Mouse (Mus musculus) midbrain, embryonic 14.5 days (tissue): ENCODE results near the gene Tnip1. TPM values are rescaled to one million over a fixed set of nuclear protein-coding genes. Genes with fewer than 3 reads are reported as not detected.

Source experiments
- ATAC-seq: fragments of 200-750 bp; cut with Nextera tagmentation; 2 replicates; pipeline ENCODE4 v1.8.0; 2017; ENCODE audit warnings: moderate number of reproducible peaks, moderate library complexity; ENCODE audit not compliant: low FRiP score, low TSS enrichment
- DNase-seq: peaks from one replicate; pipeline ENCODE4 v3.0.0-alpha.2; 2015
- H3K27ac ChIP-seq: fragments of 300-500 bp; sonication (generic); replicated peaks from 2 replicates; pipeline ENCODE4 v1.5.1; 2014; ENCODE audit warnings: mild to moderate bottlenecking, low read depth, low read length, moderate library complexity
- H3K27me3 ChIP-seq: fragments of 300-500 bp; sonication (generic); 2 replicates; pipeline ENCODE4 v1.6.1; 2014; ENCODE audit warnings: low read length, control low read depth, mixed read lengths; ENCODE audit not compliant: control insufficient read depth, insufficient read depth
- H3K36me3 ChIP-seq: fragments of 300-500 bp; sonication (generic); 2 replicates; pipeline ENCODE4 v1.6.1; 2014; ENCODE audit warnings: low read length, control low read depth; ENCODE audit not compliant: control insufficient read depth, insufficient read depth
- H3K4me1 ChIP-seq: fragments of 300-500 bp; sonication (generic); 2 replicates; pipeline ENCODE4 v1.6.1; 2014; ENCODE audit warnings: mild to moderate bottlenecking, antibody characterized with exemption, low read length, control low read depth; ENCODE audit not compliant: control insufficient read depth, insufficient read depth
- H3K4me2 ChIP-seq: fragments of 300-500 bp; sonication (generic); 2 replicates; pipeline ENCODE4 v1.6.1; 2014; ENCODE audit warnings: mild to moderate bottlenecking, low read length, moderate library complexity
- H3K4me3 ChIP-seq: fragments of 300-500 bp; sonication (generic); replicated peaks from 2 replicates; pipeline ENCODE4 v1.5.1; 2014; ENCODE audit warnings: low read depth, low read length
- H3K9ac ChIP-seq: fragments of 300-500 bp; sonication (generic); replicated peaks from 2 replicates; pipeline ENCODE4 v1.6.1; 2014; ENCODE audit warnings: mild to moderate bottlenecking, low read length, moderate library complexity
- H3K9me3 ChIP-seq: fragments of 300-500 bp; sonication (generic); 2 replicates; pipeline ENCODE4 v1.6.1; 2016; ENCODE audit warnings: low read length, control low read depth, mixed read lengths; ENCODE audit not compliant: control insufficient read depth
- WGBS: fragments of 180-500 bp; shearing (Covaris S2); extraction: QIAGEN DNeasy Blood & Tissue Kit; methylation state at CpG from one replicate; pipeline ENCODE4 v1.1.7; 2014; 5-methylcytosine and 5-hydroxymethylcytosine counted together
- polyA plus RNA-seq: library from polyadenylated mRNA; unstranded; fragments of >200 nt; fragmentation: Nextera tagmentation; extraction: Ambion mirVana; gene quantifications from 2 replicates; pipeline ENCODE4 v1.2.1, GENCODE M21; 2014

The Tnip1 gene
- polyA plus RNA-seq, 1 experiment from 2014 or later, result 15.1 TPM

GRCm38 (mm10) chr11:54934198-54934597, 28.5 kb downstream of the Tnip1 start:
- H3K36me3 ChIP-seq, result peaks cover 19% of the 10 kb centered on the region
- H3K4me2 ChIP-seq, result no peak overlapping the region
- H3K9ac ChIP-seq, result no peak overlapping the region
- no peaks in the 10 kb centered on the region for H3K9me3 ChIP-seq
- no peak for DNase-seq
- H3K4me3 ChIP-seq, result no peak overlapping the region
- H3K27ac ChIP-seq, result no peak overlapping the region
- WGBS, result 93% methylated on average over 7 of the region's 7 CpGs
- no peak for ATAC-seq
- no peaks in the 10 kb centered on the region for H3K4me1 ChIP-seq
- no peaks in the 10 kb centered on the region for H3K27me3 ChIP-seq

GRCm38 (mm10) chr11:54932540-54932939, 30.2 kb downstream of the Tnip1 start:
- Histone ChIP-seq H3K27me3 (no peaks in the 10 kb centered on the region), H3K4me2 (no peak overlapping the region), H3K9me3 (no peaks in the 10 kb centered on the region), H3K27ac (no peak overlapping the region), H3K4me3 (no peak overlapping the region), H3K4me1 (no peaks in the 10 kb centered on the region), H3K36me3 (peaks cover 30% of the 10 kb centered on the region), H3K9ac (no peak overlapping the region)
- WGBS, result 91% methylated on average over 6 of the region's 6 CpGs
- DNase-seq, result no peak
- ATAC-seq, result no peak

GRCm38 (mm10) chr11:54931405-54932093, 31.2 kb downstream of the Tnip1 start:
- DNase-seq (peak; percentile 53), ATAC-seq (no peak)
- H3K36me3 ChIP-seq, result peaks cover 34% of the 10 kb centered on the region
- H3K4me3 ChIP-seq, result no peak overlapping the region
- H3K27ac ChIP-seq, result no peak overlapping the region
- no peaks in the 10 kb centered on the region for H3K27me3 ChIP-seq
- H3K4me2 ChIP-seq, result no peak overlapping the region
- no peaks in the 10 kb centered on the region for H3K9me3 ChIP-seq
- no peaks in the 10 kb centered on the region for H3K4me1 ChIP-seq
- no peak overlapping the region for H3K9ac ChIP-seq
- WGBS, result 66% methylated on average over 5 of the region's 5 CpGs

- H3K4me1 ChIP-seq, result no peaks in the 10 kb centered on the region
- peaks cover 43% of the 10 kb centered on the region for H3K36me3 ChIP-seq
- DNase-seq (peak; percentile 75), ATAC-seq (no peak)
- H3K4me3 ChIP-seq, result no peak overlapping the region
- no peaks in the 10 kb centered on the region for H3K27me3 ChIP-seq
- H3K27ac ChIP-seq, result no peak overlapping the region
- no peak overlapping the region for H3K4me2 ChIP-seq
- H3K9ac ChIP-seq, result no peak overlapping the region
- no peaks in the 10 kb centered on the region for H3K9me3 ChIP-seq
- WGBS, result 64% methylated on average over 7 of the region's 7 CpGs
Observed at GRCm38 (mm10) chr11:54930318-54930979, 32.3 kb downstream of the Tnip1 start.

GRCm38 (mm10) chr11:54929744-54930143, 33.0 kb downstream of the Tnip1 start:
- Histone ChIP-seq H3K27ac (no peak overlapping the region), H3K9me3 (no peaks in the 10 kb centered on the region), H3K4me1 (no peaks in the 10 kb centered on the region), H3K27me3 (no peaks in the 10 kb centered on the region), H3K36me3 (peaks cover 39% of the 10 kb centered on the region), H3K9ac (no peak overlapping the region), H3K4me2 (no peak overlapping the region), H3K4me3 (no peak overlapping the region)
- 87% methylated on average over 8 of the region's 8 CpGs for WGBS
- ATAC-seq (no peak), DNase-seq (no peak)

- H3K27me3 ChIP-seq, result no peaks in the 10 kb centered on the region
Observed at GRCm38 (mm10) chr11:54929290-54929689, 33.4 kb downstream of the Tnip1 start.

GRCm38 (mm10) chr11:54928886-54929285, 33.8 kb downstream of the Tnip1 start:
- Histone ChIP-seq H3K9me3 (no peaks in the 10 kb centered on the region), H3K27ac (no peak overlapping the region), H3K4me2 (no peak overlapping the region), H3K36me3 (peaks cover 44% of the 10 kb centered on the region), H3K27me3 (no peaks in the 10 kb centered on the region), H3K9ac (no peak overlapping the region), H3K4me1 (no peaks in the 10 kb centered on the region), H3K4me3 (no peak overlapping the region)
- no peak for DNase-seq
- 85% methylated on average over 7 of the region's 7 CpGs for WGBS
- no peak for ATAC-seq

More at GRCm38 (mm10) chr11:54929290-54929689, 33.4 kb downstream of the Tnip1 start:
- no peak for DNase-seq
- Histone ChIP-seq H3K4me1 (no peaks in the 10 kb centered on the region), H3K9me3 (no peaks in the 10 kb centered on the region), H3K4me2 (no peak overlapping the region), H3K9ac (no peak overlapping the region), H3K36me3 (peaks cover 40% of the 10 kb centered on the region), H3K4me3 (no peak overlapping the region), H3K27ac (no peak overlapping the region)
- ATAC-seq, result no peak
- WGBS, result 93% methylated on average over 6 of the region's 6 CpGs

GRCm38 (mm10) chr11:54928219-54928618, 34.5 kb downstream of the Tnip1 start:
- DNase-seq (no peak), ATAC-seq (no peak)
- Histone ChIP-seq H3K27ac (no peak overlapping the region), H3K9me3 (no peaks in the 10 kb centered on the region), H3K4me3 (no peak overlapping the region), H3K4me1 (no peaks in the 10 kb centered on the region), H3K27me3 (no peaks in the 10 kb centered on the region), H3K36me3 (peaks cover 50% of the 10 kb centered on the region), H3K4me2 (no peak overlapping the region), H3K9ac (no peak overlapping the region)
- 93% methylated on average over 3 of the region's 3 CpGs for WGBS
